Mouse (Mus musculus): ENCODE measurements around the gene Tmc6.
"Not testable (repeated sequence)": the region's sequence is repeated elsewhere in the genome, so short reads cannot be mapped to it uniquely, and the experiment has no call there.

The Tmc6 gene

GRCm38 (mm10) chr11:117810401-117811046 is 28.5 kb upstream of the Tmc6 start:
- no peak for DNase-seq (ENCODE audit: low read depth, low spot score)

- DNase-seq (ENCODE audit: low read depth, low spot score) = no peak
These were observed 27.7 kb upstream of the Tmc6 start, which contains the start of the genes Gm20708 and Syngr2 for GRCm38 (mm10) chr11:117809407-117810311. Gene Gm20708 (plus strand): TSS chr11:117809668. Gene Syngr2 (plus strand): TSS chr11:117809668.

GRCm38 (mm10) chr11:117806781-117807180 is 24.8 kb upstream of the Tmc6 start:
- no peak for DNase-seq (ENCODE audit: low read depth, low spot score)

GRCm38 (mm10) chr11:117803166-117803688 is 21.2 kb upstream of the Tmc6 start:
- no peak for DNase-seq (ENCODE audit: low read depth, low spot score)

- no peak for DNase-seq (ENCODE audit: low read depth, low spot score)
These were observed 19.7 kb upstream of the Tmc6 start for GRCm38 (mm10) chr11:117801650-117802049.

- no peak for DNase-seq (ENCODE audit: low read depth, low spot score)
These were observed 18.0 kb upstream of the Tmc6 start for GRCm38 (mm10) chr11:117800038-117800437.

GRCm38 (mm10) chr11:117799174-117799573 is 17.2 kb upstream of the Tmc6 start:
- no peak for DNase-seq (ENCODE audit: low read depth, low spot score)

- DNase-seq (ENCODE audit: low read depth, low spot score) = no peak
These were observed 16.2 kb upstream of the Tmc6 start for GRCm38 (mm10) chr11:117798160-117798541.

GRCm38 (mm10) chr11:117797511-117798159 is 15.6 kb upstream of the Tmc6 start, which contains the start of gene 6030468B19Rik:
Gene 6030468B19Rik (plus strand): TSS chr11:117797660.
- no peak for DNase-seq (ENCODE audit: low read depth, low spot score)

GRCm38 (mm10) chr11:117796954-117797353 is 15.0 kb upstream of the Tmc6 start:
- no peak for DNase-seq (ENCODE audit: low read depth, low spot score)

GRCm38 (mm10) chr11:117794035-117794551 is 12.1 kb upstream of the Tmc6 start:
- no peak for DNase-seq (ENCODE audit: low read depth, low spot score)

GRCm38 (mm10) chr11:117792281-117792888 is 10.4 kb upstream of the Tmc6 start:
- no peak for DNase-seq (ENCODE audit: low read depth, low spot score)

- no peak for DNase-seq (ENCODE audit: low read depth, low spot score)
These were observed 9.4 kb upstream of the Tmc6 start for GRCm38 (mm10) chr11:117791441-117791761.

- no peak for DNase-seq (ENCODE audit: low read depth, low spot score)
These were observed 8.9 kb upstream of the Tmc6 start for GRCm38 (mm10) chr11:117790703-117791440.

GRCm38 (mm10) chr11:117790286-117790685 is 8.3 kb upstream of the Tmc6 start:
- no peak for DNase-seq (ENCODE audit: low read depth, low spot score)

- DNase-seq (ENCODE audit: low read depth, low spot score) = not testable (repeated sequence)
These were observed 6.5 kb upstream of the Tmc6 start for GRCm38 (mm10) chr11:117788481-117788880.

- no peak for DNase-seq (ENCODE audit: low read depth, low spot score)
These were observed 4.3 kb upstream of the Tmc6 start for GRCm38 (mm10) chr11:117786294-117786693.

GRCm38 (mm10) chr11:117783683-117784309 is 1.8 kb upstream of the Tmc6 start:
- DNase-seq (ENCODE audit: low read depth, low spot score) = no peak

- no peak for DNase-seq (ENCODE audit: low read depth, low spot score)
These were observed 1.1 kb upstream of the Tmc6 start for GRCm38 (mm10) chr11:117783089-117783488.

- DNase-seq (ENCODE audit: low read depth, low spot score) = no peak
These were observed 672 bp upstream of the Tmc6 start for GRCm38 (mm10) chr11:117782705-117783034.
